Mouse (Mus musculus): ENCODE measurements around the gene 1110032A03Rik. TPM values are rescaled to one million over a fixed set of nuclear protein-coding genes. Genes with fewer than 3 reads are reported as not detected.

1110032A03Rik gene
- polyA plus RNA-seq, 1 experiment: not detected

DNA sequence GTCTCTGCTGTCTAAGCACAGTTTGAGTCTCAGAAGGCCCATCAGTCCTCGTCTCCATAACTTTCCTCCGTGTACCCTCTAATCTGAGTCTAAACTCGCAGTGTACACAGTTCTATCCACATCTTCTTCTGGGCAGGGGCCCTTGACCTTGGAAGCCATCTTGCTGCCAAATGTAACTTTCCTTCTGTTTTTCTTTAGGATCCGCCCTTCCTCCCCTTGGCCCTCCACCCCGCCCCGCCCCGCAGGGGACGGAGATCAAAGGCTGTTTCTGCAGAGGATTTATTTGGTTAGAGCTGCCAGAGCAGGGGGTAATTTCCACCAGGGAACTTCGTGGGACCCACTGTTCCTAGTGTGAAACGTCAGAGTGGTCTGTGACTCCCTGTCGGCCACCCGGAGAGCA is 54.3 kb downstream of the 1110032A03Rik start:
- peaks cover 20% of the 10 kb centered on the region for H3K4me1 ChIP-seq (ENCODE audit: control insufficient read depth, insufficient read depth, low read length)
- TF ChIP-seq POLR2A (IDR thresholded peaks at IDR 0.05; ENCODE audit: insufficient read depth, low read depth, low read length): no peak
- no peak overlapping the region for H3K27ac ChIP-seq (ENCODE audit: insufficient read depth, low read depth, low read length)
- no peak overlapping the region for H3K4me3 ChIP-seq (ENCODE audit: insufficient read depth, low read depth, low read length)
- 67% methylated on average over 12 of the region's 12 CpGs for WGBS

DNA sequence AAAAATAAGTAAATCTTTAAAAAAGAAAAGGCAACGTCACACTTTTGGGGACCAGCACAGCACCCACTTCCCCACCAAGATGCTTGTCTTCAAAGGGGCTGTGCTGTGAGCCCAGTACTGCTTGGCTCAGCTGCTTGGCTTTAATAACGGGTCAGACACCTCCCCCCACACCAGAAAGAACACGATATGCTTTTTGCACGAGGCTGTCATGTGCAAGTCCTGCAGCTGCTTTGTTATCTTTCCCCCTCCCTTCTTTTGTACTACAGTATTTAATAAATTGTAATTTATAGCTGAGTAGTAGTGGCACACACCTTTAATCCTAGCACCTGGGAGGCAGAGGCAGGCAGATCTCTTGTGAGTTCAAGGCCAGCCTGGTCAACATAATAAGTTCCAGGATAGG is 56.4 kb downstream of the 1110032A03Rik start:
- Histone ChIP-seq H3K27ac (ENCODE audit: insufficient read depth, low read depth, low read length) (no peak overlapping the region), H3K4me3 (ENCODE audit: insufficient read depth, low read depth, low read length) (no peak overlapping the region), H3K4me1 (ENCODE audit: control insufficient read depth, insufficient read depth, low read length) (peaks cover 12% of the 10 kb centered on the region)
- WGBS: 52% methylated on average over 4 of the region's 4 CpGs
- TF ChIP-seq POLR2A (IDR thresholded peaks at IDR 0.05; ENCODE audit: insufficient read depth, low read depth, low read length) (no peak), CTCF (IDR thresholded peaks at IDR 0.05; ENCODE audit: insufficient read depth, low read depth, low read length) (no peak)

DNA sequence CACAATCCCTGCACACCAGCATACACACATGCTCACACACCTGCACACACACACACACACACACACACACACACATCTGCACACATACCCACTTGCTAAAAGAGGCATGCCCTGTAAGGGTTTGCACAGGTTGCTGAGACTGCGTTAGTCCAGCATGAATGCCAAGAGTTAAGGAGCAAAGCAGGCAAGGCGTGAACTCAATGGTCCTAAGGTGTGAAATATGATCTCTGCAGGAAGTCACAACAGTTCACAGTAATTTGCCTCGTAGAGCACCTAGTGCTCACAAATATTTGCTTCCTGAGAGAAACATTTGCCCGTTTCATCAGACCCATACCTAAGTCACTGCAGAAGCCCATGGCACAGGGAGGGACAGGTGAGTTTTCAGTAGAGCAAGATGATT is 61.1 kb downstream of the 1110032A03Rik start:
- H3K27ac ChIP-seq (ENCODE audit: insufficient read depth, low read depth, low read length): no peak overlapping the region
- WGBS: 76% methylated on average over 4 of the region's 4 CpGs
- no peak for TF ChIP-seq POLR2A (IDR thresholded peaks at IDR 0.05; ENCODE audit: insufficient read depth, low read depth, low read length)
- no peak for TF ChIP-seq CTCF (IDR thresholded peaks at IDR 0.05; ENCODE audit: insufficient read depth, low read depth, low read length)

More for the DNA sequence above, 61.1 kb downstream of the 1110032A03Rik start:
- Histone ChIP-seq H3K4me3 (ENCODE audit: insufficient read depth, low read depth, low read length) (no peak overlapping the region), H3K4me1 (ENCODE audit: control insufficient read depth, insufficient read depth, low read length) (no peaks in the 10 kb centered on the region)

Other genes with a start within 250 kb of the 1110032A03Rik start
- not detected in 2 replicates for gene Pts, start 246.8 kb downstream of the 1110032A03Rik start, polyA plus RNA-seq (2012; ENCODE audit: insufficient read depth, insufficient read length, low replicate concordance, missing spikeins)
- not detected in 2 replicates for gene Il18, start 220.7 kb downstream of the 1110032A03Rik start, polyA plus RNA-seq (2012; ENCODE audit: insufficient read depth, insufficient read length, low replicate concordance, missing spikeins)
- gene Bco2, start 220.3 kb downstream of the 1110032A03Rik start, polyA plus RNA-seq (2012; ENCODE audit: insufficient read depth, insufficient read length, low replicate concordance, missing spikeins): not detected in 2 replicates
- gene Tex12, start 214.2 kb downstream of the 1110032A03Rik start, polyA plus RNA-seq (2012; ENCODE audit: insufficient read depth, insufficient read length, low replicate concordance, missing spikeins): not detected in 2 replicates
- gene Sdhd, start 171.7 kb downstream of the 1110032A03Rik start, polyA plus RNA-seq (2012; ENCODE audit: insufficient read depth, insufficient read length, low replicate concordance, missing spikeins): not detected in 2 replicates
- not detected in 2 replicates for gene Timm8b, start 171.6 kb downstream of the 1110032A03Rik start, polyA plus RNA-seq (2012; ENCODE audit: insufficient read depth, insufficient read length, low replicate concordance, missing spikeins)
- gene Pih1d2, start 158.2 kb downstream of the 1110032A03Rik start, polyA plus RNA-seq (2012; ENCODE audit: insufficient read depth, insufficient read length, low replicate concordance, missing spikeins): not detected in 2 replicates
- not detected in 2 replicates for gene Nkapd1, start 158.1 kb downstream of the 1110032A03Rik start, polyA plus RNA-seq (2012; ENCODE audit: insufficient read depth, insufficient read length, low replicate concordance, missing spikeins)
- gene Dlat, start 115.7 kb downstream of the 1110032A03Rik start, polyA plus RNA-seq (2012; ENCODE audit: insufficient read depth, insufficient read length, low replicate concordance, missing spikeins): not detected in 2 replicates
- gene Dixdc1, start 36.0 kb downstream of the 1110032A03Rik start, polyA plus RNA-seq (2012; ENCODE audit: insufficient read depth, insufficient read length, low replicate concordance, missing spikeins): not detected in 2 replicates
- gene 2310030G06Rik, start 29.0 kb downstream of the 1110032A03Rik start, polyA plus RNA-seq (2012; ENCODE audit: insufficient read depth, insufficient read length, low replicate concordance, missing spikeins): not detected in 2 replicates
- not detected in 2 replicates for gene Cryab, start 24.2 kb downstream of the 1110032A03Rik start, polyA plus RNA-seq (2012; ENCODE audit: insufficient read depth, insufficient read length, low replicate concordance, missing spikeins)
- gene Hspb2, start 23.2 kb downstream of the 1110032A03Rik start, polyA plus RNA-seq (2012; ENCODE audit: insufficient read depth, insufficient read length, low replicate concordance, missing spikeins): not detected in 2 replicates
- not detected in 2 replicates for gene Fdxacb1, start 7.3 kb downstream of the 1110032A03Rik start, polyA plus RNA-seq (2012; ENCODE audit: insufficient read depth, insufficient read length, low replicate concordance, missing spikeins)
- gene Alg9, start 501 bp downstream of the 1110032A03Rik start, polyA plus RNA-seq (2012; ENCODE audit: insufficient read depth, insufficient read length, low replicate concordance, missing spikeins): not detected in 2 replicates
- not detected in 2 replicates for gene Ppp2r1b, start 69.8 kb upstream of the 1110032A03Rik start, polyA plus RNA-seq (2012; ENCODE audit: insufficient read depth, insufficient read length, low replicate concordance, missing spikeins)
- gene Sik2, start 233.6 kb upstream of the 1110032A03Rik start, polyA plus RNA-seq (2012; ENCODE audit: insufficient read depth, insufficient read length, low replicate concordance, missing spikeins): not detected in 2 replicates

Data from olfactory bulb, adult 2 months (tissue).